Mouse (Mus musculus): Measurements from ENCODE around the gene Hist1h1a.
"Not testable (repeated sequence)": the region's sequence is repeated elsewhere in the genome, so short reads cannot be mapped to it uniquely, and the experiment has no call there.

Hist1h1a gene

DNA sequence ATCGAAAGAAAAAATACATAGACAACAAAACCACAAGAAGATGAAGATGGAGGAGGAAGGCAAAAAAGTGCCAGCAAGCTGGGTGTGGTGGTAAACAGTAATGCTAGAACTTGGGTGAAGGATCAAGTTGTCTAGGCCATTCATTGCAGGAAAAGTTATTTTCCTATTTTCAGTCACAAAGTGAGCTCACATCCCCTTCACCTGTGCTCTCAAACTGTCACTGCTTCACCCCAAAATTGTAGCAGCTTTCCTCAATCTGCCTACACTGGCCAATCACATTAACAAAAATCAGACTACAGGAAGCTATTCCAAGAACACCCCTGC lies 3.6 kb upstream of the Hist1h1a start:
- no peak for DNase-seq (ENCODE audit: low spot score in 2 of 2)

DNA sequence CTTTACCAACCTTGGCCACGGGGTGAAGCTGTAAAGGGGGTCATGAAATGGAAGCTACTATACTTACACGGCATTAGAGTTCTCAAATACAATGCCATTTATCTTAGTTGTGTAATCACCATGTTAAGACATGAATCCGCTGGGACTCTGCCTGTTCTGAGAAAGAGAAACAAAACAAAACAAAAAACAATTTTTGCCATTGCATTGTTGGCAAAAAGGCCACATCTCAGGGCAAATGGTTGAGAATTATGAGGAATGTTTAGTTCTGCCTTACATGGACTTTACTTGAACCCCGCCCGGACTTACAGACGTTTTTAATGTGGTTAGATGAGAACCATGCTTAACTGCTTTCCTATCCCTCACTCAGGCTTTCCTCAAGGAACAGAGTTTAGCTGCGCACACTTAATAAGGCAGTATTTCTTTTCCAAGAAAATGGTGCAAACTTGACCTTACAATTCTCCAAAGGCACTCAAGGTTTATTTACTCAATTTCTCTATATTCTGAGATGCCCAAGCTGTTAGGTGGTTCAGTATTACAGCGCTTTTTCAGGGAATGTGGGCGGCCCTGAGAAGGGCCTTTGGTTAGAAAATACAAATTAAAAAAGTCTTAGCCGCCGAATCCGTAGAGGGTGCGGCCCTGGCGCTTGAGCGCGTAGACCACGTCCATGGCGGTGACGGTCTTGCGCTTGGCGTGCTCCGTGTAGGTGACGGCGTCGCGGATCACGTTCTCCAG lies 3.1 kb upstream of the Hist1h1a start:
- no peak for DNase-seq (ENCODE audit: low spot score in 2 of 2)

DNA sequence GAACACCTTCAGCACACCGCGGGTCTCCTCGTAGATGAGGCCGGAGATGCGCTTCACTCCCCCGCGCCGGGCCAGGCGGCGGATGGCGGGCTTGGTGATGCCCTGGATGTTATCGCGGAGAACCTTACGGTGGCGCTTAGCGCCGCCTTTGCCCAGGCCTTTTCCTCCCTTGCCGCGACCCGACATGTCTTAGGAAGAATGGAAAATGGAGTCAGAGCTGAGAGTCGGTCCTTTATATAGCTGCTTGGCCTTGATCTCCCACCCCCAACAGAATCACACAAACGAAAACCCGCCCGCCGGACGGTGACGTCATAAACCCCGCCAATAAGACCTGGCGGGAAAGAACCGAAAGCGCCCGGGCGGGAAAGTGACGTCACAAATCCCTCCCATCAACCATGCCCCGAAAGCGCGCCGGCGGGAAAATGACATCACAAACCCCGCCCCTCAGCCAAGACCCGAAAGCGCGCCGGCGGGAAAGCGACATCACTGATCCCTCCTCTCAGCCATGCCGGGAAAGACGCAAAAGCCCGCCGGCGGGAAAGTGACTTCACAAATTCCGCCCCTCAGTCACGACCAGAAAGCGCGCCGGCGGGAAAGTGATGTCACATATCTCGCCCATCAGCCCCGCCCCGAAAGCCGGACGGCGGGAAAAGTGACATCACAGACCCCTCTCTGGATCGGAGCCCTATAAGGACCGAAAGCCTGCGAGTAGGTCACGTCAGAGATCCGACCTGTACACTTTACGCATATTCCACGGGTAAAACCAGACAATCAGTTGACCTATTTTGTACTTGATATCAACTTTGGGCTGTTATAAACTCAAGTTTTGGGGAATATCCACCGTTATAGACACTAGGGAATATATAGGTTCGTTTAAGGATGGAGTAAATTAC lies 2.2 kb upstream of the Hist1h1a start, which contains the start of gene Hist1h4a:
Gene Hist1h4a (minus strand): TSS at position 259 of the 893 bp plus-strand sequence.
- DNase-seq (ENCODE audit: low spot score in 2 of 2), result peak; percentile 96 to 97

DNA sequence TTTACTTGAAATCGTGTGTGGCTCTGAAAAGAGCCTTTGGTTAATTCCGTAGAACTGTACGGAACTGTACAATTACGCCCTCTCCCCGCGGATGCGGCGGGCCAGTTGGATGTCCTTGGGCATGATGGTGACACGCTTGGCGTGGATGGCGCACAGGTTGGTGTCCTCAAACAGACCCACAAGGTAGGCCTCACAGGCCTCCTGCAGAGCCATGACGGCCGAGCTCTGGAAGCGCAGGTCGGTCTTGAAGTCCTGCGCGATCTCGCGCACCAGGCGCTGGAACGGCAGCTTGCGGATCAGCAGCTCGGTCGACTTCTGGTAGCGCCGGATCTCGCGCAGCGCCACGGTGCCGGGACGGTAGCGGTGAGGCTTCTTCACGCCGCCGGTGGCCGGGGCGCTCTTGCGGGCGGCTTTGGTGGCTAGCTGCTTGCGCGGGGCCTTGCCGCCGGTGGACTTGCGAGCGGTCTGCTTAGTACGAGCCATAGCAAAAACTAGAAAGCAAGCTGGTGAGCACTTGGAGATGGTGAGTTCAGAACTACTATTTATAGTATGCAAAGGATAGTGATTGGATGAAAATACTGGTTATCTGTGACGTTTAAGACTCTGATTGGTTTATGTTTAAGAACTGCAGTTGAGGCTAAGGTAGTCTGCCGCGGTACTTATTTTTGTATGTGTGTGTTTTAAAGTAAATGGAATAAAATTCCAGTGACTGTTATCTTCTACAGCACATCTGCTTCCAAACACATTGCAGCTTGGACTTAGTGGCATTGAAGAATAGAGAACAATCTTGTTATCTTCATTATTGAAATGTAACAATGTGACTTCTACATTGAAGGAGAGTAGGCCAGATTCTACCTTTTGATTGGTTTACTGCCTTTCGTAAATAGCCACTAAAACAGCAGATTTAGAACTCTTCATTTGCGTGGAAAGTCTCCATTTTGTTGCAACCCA lies 1.3 kb upstream of the Hist1h1a start, which contains the start of gene Hist1h3a:
Gene Hist1h3a (minus strand): TSS at position 516 of the 951 bp plus-strand sequence.
- DNase-seq (ENCODE audit: low spot score in 2 of 2), result peak; percentile 72 to 83

DNA sequence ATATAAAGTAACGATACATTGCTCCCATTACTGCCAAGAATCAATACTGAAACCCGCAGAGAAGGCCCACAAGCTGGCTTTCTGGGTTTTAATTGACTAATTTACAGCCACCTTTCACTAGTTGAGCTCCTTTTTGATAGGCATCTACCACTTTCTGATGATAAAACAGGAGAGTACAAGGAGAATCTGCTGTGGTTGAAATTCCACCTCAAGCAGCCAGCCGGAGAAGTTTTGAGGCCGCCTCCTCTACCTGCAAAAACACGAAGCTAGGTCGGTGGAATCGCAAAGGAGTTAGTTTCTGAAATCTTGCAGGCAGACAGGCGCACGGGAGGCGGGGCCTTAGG lies 252 bp upstream of the Hist1h1a start:
- DNase-seq (ENCODE audit: low spot score in 2 of 2), result no peak

DNA sequence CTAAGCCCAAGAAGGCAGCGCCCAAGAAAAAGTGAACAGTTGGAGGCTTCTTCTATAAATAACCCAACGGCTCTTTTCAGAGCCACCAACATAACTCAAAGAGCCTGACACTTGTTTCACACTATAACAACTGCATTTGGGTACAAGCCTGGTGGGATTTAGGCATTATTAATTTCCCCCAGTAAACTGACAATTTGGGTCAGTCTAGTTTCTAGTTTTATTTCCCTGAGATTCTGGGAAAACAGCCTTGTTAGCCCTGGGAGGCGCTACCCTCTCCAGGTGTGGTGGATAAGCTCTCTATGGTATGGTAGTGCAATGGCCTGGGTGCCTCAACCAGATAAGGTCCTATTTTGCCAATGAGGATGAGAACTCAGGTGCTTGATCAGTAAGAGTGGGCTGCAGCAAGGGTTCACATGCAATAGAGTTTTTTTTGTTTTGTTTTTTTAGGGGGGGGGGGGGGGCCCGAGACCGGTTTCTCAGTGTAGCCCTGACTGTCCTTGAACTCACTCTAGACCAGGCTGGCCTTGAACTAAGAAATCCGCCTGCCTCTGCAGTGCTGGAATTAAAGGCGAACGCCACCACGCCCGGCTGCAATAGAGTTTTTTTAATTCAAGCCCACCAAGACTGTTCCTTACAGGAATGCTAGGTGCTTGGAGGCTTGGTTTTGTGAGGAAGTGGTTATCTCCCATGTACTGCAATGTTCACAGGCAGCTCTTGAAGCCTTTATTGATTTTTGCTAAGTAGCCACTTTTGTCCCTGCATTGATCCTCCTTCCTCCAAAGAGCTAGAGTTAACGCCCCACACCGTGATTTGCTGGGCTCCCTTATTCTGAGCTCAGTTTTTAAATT lies 1.1 kb downstream of the Hist1h1a start:
- no peak for DNase-seq (ENCODE audit: low spot score in 2 of 2)

DNA sequence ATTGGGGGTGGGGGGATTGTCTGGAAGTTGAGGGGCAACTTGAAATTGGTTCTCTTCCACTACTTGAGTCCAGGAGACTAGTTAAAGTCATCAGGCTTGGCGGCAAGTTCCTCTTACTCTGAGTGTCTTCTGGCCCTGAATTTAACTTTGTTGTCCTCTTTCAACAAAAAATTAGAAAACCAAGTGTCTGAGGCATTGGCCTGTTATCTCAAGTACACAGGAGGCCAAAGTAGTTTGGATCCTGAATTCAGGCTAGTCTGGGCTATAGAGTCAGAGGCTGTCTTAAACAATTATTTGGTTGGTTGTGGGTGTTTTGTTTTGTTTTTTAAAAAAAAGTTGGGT lies 1.7 kb downstream of the Hist1h1a start:
- DNase-seq (ENCODE audit: low spot score in 2 of 2), result no peak

DNA sequence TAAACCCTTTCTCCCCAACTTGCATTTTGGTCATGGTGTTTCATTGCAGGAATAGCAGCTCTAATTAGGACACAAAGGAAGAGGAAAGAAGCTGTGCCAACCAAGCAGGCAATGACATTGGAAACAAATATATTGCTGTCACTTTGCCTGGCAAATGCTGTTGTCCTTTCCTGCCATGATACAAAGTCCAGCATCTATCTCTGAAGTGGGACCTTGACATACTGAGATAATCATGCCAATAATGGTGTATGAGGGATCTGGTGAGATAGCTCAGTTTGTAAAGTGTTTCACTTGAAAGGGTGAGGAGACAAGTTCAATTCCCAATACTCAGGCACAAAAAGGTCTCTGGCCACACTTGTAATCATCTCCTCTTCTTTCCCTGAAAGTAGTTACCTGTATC lies 3.3 kb downstream of the Hist1h1a start:
- DNase-seq (ENCODE audit: low spot score in 2 of 2), result no peak

DNA sequence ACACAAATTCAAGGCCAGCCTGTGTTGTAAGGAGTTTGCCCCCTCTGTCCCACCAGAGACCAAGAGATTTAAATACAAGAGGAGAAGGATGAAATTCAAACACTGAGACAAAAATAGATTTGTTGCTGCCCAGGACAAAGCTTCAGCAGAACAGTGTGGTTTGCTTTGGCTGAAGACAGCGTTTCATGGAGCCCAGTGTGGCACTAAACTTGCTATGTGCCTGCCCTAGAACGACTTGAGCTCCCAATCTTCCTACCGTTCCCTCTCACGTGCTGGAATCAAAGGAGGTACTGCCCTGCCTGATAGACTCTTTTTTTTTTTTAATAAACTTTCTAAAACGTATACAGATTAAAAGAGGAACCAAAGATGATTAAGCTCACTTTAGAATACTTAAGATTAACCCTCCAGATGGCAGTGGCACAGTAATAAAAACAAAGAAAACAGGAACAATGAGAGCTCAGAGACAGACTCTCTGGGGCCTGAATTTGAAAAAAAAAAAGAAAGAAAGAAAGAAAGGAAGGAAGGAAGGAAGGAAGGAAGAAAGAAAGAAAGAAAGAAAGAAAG lies 5.5 kb downstream of the Hist1h1a start:
- DNase-seq (ENCODE audit: low spot score in 2 of 2), result no peak

DNA sequence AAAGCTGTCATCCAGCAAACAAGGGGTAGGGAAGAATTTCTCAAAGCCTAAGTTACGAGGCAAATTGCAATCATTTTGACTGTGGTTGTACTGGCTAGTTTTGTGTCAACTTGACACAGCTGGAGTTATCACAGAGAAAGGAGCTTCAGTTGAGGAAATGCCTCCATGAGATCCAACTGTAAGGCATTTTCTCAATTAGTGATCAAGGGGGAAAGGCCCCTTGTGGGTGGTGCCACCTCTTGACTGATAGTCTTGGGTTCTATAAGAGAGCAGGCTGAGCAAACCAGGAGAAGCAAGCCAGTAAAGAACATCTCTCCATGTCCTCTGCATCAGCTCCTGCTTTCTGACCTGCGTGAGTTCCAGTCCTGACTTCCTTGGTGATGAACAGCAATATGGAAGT lies 6.1 kb downstream of the Hist1h1a start, which contains the start of gene Trim38:
Gene Trim38 (plus strand): TSS at position 301 of the 400 bp plus-strand sequence.
- DNase-seq (ENCODE audit: low spot score in 2 of 2), result not testable (repeated sequence)

DNA sequence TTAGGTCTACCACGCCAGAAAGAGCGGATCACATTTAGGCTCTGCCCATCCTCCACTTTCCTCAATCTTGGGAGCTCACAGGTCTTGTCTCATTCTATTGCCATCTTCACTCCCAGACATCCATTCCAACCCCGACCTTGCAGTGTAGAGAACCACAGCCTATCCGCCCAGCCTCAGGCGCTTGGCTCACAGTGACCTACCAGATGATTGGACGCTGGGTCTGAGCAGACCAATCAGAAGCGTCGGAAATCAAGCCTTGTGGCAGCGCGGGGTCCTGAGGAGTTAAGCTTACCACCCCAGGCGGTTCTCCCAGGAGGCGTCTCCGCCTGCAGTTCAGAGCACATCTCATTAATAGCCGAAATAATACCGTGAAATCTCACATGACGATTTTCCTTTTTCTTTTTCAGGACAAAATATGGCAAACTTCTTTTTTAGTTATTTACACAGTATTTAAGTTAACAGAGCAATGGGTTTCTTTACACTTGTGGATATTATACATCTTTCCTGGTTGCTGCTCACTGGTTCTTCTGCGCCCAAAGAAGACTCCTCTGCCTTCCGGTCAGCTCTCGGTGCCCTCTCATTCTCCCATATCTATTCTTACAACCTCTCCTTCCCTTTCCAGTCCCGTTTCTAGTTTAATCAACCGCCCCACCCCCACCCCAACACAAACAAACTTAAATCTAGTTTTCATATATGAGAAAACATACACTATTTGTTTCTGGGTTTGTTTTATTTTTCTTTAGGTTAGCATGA lies 9.3 kb downstream of the Hist1h1a start:
- peak; percentile 16 to 44 for DNase-seq (ENCODE audit: low spot score in 2 of 2)

DNA sequence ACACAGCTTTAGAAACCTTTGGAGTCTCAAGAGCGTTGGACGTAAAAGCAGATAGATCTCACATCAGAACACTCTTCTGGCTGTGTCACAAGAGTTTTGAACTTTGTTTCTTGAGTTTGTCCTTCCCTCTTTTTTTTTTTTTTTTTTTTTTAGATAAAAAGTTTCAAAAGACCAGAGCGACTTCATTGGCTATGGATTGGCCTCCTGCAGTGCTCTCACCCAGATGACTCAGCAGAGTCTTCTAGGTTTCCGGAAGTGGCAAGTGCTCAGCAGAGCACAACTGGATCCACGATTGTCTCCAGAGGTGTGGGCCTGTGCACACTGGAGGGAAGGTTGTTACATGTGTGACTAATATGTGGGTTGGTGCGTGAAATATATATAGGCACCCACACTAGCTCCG lies 14.9 kb downstream of the Hist1h1a start:
- DNase-seq (ENCODE audit: low spot score in 2 of 2), result no peak

DNA sequence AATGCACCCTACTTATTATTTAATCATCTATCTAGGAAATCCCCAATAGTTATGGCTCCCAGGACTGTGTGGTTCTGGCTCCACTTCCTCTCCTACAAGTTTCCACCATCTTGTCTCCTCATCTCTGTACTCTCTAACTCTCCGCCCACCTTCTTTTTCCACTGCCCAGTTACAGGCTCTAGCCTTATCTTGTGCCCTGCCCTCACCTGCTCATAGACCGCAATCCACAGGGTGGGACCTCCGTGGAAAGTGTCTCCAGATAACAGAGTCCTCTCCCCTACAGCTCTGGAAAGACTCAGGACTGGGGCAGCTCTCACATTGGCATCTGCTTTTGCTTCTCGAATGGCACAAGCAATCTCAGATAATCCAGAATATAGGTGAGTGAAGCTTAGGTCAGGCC lies 15.6 kb downstream of the Hist1h1a start:
- DNase-seq (ENCODE audit: low spot score in 2 of 2), result no peak

DNA sequence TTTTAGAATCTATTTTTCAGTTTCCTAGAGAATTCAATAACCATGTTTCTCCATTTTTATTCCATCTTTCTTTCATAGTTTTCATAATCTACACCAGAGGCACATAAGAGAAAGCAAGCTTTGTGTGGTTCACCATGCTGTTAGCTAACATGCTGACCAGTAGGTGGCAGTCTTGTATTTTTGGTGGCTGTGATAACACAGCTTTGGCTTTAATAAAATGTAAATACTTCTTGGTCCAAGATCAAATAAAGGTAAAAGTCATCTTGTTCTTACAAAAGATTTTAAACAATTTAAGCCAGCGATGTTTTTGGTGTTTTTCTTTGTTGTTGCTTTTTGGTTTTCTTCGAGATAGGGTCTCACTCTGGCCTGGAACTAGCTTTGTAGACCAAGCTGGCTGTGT lies 29.1 kb downstream of the Hist1h1a start:
- peak; percentile 30 to 40 for DNase-seq (ENCODE audit: low spot score in 2 of 2)

DNA sequence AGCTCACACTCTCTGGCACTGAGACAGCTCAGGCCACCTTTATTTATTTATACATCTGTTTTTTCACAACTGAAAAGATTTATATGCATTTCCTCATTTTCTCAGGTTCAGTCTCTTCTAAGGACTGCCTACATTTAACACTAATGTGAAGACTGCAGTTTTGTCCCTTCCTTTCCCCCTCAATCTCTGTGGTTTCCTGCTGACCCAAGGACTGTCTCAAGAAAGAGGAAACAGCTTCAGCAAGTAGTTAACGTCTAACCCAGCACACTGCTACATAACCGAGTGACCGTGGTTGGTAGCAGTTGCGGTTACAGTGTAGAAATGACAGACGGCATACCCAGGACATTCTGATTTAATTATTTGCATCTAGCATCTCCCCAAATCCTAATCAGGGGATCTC lies 35.9 kb downstream of the Hist1h1a start:
- peak; percentile 33 to 45 for DNase-seq (ENCODE audit: low spot score in 2 of 2)

DNA sequence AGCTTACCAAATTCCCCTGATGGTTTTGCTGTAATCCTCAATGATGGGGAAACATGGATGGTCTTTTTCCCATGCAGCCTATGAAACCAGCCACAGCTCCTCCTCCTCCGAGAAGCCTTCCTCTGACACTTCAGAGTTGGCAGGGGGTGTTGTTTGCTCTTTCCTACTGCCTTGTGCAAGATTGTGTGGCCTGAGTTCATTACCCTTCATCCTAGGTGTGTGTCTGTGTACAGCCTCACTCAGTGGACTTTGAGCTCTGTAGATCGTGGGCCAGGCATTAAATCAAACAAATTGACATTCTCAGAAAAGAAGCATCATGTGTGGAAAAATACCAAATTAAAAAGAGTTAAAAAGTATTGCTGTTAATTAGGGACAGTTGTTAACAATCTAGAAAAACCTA lies 41.1 kb downstream of the Hist1h1a start:
- no peak for DNase-seq (ENCODE audit: low spot score in 2 of 2)

DNA sequence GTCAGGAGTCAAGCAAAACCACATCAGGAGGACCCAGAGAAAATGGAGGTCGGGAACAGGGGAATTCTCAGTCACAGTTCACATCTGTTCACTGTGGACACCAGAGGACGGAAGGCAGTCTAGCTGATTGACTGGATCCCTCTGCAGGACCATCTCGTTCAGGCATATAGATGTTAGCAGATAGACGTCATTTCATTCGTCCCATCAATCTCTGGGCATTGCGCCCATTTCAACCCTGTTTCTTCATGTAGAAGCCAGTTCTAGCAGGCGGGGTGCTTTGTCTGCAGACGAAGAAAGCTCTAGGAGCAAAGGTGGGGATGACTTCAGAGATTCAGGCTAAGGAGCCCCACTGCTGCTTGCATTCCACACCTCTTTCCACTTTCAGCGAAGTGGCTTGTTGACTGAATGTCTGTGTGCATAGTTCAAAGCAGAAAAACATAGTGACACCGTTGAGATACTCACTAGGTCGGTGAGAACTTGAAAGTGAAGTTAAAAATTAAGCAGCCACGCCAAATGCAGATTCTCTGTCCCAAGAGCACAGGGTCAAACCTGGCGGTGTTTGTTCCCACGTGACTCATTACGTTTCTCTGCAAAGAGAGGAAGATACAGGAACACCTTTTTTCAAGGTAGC lies 43.1 kb downstream of the Hist1h1a start, which contains the start of gene Slc17a2:
Gene Slc17a2 (plus strand): TSS at position 572 of the 631 bp plus-strand sequence.
- no peak for DNase-seq (ENCODE audit: low spot score in 2 of 2)
